Mouse (Mus musculus): ENCODE measurements around the gene Atg9a. TPM values are rescaled to one million over a fixed set of nuclear protein-coding genes. Genes with fewer than 3 reads are reported as not detected.

Gene Atg9a
- total RNA-seq, 2 experiments from 2014 or later: 38.0 to 42.7 TPM

DNA sequence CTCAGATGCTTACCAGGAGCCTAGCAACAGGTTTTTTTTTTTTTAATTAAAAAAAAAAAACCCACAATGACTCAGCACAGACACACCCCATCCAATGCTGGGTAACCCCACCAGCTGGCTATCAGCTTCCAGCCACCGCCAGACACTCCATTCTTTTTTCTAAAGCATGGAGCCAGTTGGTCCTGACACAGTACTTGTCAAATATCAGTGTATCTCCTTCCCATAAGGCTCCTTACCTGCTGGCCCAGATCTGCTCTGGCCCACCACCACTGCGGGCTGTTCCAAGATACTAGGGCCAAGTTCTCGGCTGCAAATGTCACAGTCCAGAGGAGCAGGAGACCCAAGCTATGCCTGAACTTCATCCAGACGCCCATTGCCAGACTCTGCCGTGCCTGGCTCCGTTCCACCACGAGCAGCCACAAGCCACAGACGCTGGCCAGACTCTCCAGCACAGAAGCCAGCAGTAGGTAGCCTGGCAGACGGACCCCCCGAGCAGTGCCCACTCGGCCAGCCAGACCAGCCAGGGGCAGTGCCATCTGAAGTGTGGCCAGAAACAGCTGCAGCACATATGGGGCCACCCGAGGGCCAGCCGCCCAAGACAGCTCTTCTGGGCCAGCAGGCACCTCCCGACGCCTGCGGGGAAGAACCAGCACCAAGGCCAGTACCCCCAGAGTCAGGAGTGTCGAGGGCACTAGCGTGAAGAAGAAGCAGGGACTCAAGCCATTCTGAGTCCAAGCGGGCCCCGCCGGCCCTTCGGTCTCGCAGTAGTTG, 12.5 kb downstream of the Atg9a start:
- DNase-seq (ENCODE audit: low spot score in 2 of 2): peak in 1 of 2 experiments; percentile 22

DNA sequence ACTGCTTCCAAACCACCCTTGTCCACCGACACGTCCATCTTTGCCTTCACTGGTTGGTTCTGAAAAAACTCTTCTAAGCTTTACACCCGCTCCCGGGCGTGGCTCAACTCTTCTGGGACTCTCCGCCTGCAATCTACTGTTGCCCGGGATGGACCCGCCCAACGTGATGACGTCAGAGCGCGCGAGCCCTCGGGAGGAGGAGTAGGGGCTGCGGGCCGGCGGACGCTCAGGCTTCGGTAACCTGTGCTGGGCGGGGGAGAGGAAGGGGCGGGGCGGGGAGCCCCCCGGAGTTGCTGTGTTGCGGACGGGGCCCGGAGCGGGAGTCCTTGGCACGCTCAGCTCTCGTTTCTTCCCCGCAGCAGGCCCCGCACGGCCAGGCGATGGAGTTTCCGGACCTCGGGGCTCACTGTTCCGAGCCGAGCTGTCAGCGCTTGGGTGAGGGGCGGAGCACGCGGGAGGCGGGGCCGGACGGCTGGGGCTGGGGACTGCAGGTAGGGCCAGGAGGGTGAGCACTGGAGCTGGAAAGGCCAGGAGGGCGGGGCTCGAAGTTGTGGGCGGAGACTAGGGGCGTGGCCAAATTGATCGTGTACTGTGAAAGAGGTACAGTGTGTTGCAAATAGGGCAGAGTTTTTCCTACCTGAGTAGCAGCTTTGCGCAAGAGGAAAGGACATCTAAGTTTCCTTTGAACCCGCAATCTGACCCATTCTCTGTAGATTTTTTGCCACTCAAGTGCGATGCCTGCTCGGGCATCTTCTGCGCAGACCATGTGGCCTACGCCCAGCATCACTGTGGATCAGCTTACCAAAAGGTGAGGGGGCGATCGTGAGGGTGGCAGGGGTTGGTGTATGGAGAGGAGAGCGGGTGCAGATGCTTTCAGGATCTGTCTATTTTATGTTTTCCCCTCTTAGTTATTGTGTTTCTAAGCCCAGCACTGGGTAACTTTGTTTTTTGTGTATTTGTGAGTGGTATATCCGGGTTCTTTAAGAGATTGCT, 23.2 kb downstream of the Atg9a start, which contains the start of gene Zfand2b:
Zfand2b (plus strand) TSS at position 175 of the 993 bp plus-strand sequence.
- peak; percentile 97 to 98 for DNase-seq (ENCODE audit: low spot score in 2 of 2)

DNA sequence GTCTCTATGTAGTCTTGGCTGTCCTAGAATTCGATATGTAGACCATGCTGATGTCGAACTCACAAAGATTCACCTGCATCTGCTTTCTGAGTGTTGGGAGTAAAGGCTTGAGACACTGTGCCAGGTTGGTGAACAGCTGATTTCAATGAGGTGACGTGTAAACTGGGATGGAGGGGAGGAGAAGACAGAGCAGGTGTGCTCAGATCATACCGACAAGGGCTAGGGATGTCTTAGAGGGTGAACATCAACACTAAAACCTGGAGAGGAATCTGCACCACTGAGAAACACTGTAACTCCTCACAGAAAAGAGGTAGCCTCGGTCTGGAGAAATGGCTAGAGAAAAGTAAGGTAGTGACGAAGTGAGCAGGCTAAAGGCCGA, 23.9 kb downstream of the Atg9a start:
- DNase-seq (ENCODE audit: low spot score in 2 of 2): no peak

GRCm38 (mm10) chr1:75160256-75160617, 31.8 kb downstream of the Atg9a start:
- no peak for DNase-seq (ENCODE audit: low spot score in 2 of 2)

GRCm38 (mm10) chr1:75159540-75160255, 32.3 kb downstream of the Atg9a start:
- DNase-seq (ENCODE audit: low spot score in 2 of 2): no peak

GRCm38 (mm10) chr1:75158990-75159389, 33.0 kb downstream of the Atg9a start:
- no peak for DNase-seq (ENCODE audit: low spot score in 2 of 2)

DNA sequence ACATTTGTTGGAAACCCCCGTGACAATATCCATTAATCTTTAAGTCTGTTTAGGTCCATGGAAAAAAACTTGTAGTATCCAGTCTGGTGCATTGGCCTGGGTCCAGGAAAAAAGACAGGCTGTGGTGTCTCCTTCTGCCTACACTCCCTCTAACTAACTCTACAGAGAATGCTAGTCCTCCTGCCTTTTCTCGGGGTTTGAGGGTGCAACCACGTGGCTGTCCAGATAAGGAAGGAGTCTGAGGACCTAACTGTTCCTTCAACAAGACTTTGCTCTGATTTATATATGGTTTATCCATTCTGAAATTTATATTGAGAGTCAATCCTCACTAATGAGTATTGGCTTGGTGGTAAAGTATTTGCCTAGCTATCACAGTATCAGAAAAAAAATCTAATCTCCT, 36.2 kb downstream of the Atg9a start:
- DNase-seq (ENCODE audit: low spot score in 2 of 2): no peak

DNA sequence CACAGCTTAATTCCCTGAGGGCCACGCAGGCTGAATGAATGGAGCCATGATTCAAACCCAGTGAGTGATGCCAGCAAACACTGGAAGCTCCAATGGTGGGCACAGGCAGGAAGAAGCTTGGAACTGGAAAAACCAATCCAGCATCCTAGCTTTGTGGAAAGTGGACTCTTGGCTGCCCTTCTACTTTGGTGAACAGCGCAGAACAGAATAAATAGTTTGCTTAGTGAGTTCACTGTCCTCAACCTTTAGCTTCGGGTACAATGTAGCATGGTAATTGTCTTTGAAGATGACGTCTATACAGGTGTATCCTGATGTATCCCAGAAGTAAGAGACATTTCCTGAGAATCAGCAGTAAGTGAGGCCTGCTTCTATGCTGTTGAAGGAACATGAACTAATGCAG, 43.3 kb downstream of the Atg9a start:
- no peak for DNase-seq (ENCODE audit: low spot score in 2 of 2)

DNA sequence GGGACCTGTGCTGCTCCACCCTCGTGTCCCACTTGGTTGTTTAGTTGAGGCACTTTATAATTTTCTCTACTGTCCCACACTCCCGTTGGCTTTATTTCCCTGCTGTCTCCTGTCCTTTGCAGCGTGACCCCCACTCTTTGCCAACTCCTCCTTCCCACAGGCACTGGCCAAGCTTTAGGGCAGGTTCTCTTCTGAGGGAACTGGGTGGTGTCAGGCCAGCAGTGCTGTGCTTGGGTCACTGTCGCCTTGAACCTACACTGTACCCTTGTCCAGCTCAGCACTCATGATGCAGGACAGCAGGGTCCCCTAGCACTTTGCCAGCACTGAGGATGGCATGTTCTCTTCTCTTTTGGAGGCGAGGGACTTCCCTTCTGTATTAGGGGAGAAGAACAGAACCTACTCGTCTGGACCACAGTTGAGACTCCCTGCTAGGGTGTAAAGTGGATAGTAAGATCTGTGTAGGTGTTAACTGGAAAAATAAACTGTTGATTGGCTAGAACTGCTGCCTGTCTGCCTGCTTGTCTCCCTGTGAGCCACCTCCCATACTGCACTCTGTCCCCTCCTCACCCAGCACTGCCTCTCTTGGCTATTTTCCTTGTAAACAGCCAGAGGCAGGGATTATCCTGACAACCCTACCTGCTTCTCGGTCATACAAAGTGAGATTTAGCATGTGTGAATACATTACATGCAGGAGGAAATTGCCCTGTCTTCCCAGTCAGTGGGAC, 44.4 kb downstream of the Atg9a start:
- DNase-seq (ENCODE audit: low spot score in 2 of 2): no peak

DNA sequence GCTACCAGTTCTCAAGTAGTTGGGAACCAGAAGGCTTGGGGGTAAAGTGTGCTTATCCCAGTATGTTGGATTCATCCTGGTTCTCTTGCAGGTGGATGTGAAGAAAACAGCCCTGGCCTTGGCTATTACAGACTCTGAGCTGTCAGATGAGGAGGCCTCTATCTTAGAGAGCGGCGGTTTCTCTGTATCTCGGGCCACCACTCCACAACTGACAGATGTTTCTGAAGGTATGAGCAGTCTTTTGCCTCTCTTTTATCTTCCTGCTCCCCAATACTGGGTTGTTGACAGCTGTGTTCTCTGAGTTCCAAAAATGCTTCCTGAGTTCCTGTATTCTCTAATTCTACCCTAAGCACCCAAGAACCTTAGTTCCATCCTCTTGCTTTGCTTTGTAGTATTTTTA, 46.4 kb downstream of the Atg9a start:
- no peak for DNase-seq (ENCODE audit: low spot score in 2 of 2)

- peak; percentile 97 to 98 for DNase-seq (ENCODE audit: low spot score in 2 of 2)
Measured at GRCm38 (mm10) chr1:75142301-75143261, 49.4 kb downstream of the Atg9a start, which contains the start of the genes Cnppd1 and Retreg2. Gene Cnppd1 (minus strand): TSS chr1:75142711. Gene Retreg2 (plus strand): TSS chr1:75142778.

DNA sequence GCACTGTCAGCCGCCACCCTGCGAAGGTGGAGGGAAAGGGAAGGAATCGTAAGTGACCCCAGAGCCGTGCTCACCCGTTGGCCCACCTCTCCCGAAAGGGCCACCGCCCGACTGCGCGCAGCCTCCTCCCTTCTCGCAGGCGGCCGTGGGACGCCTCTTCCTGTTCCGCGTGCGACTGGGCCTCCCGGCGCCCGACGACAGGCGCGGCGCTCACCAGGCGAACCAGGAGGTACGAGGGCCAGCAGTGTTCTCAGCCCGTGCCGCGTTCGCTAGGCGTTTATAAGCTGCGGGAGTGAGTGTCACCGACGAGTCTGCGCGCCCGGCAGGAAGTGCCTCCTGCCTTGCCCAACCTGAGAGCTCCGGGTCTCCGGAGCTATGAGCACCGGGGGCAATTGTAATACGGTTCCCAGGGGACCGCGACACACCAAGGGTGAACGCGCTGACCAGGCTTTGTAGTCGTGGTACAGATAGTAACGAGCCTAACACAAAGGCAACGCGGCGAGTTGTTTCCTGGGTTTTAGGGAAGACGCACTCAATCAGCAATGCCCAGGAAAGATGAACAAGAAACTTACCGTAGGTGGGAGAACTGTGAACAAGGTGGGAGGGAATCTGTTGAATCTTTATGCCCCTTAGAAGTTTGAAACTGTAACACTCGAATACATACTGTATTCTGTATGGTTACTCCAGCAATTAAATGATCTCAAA, 50.4 kb downstream of the Atg9a start:
- DNase-seq (ENCODE audit: low spot score in 2 of 2): peak; percentile 72 to 81

- no peak for DNase-seq (ENCODE audit: low spot score in 2 of 2)
Measured at GRCm38 (mm10) chr1:75140601-75141190, 51.3 kb downstream of the Atg9a start.

GRCm38 (mm10) chr1:75138448-75138847, 53.5 kb downstream of the Atg9a start:
- no peak for DNase-seq (ENCODE audit: low spot score in 2 of 2)

- DNase-seq (ENCODE audit: low spot score in 2 of 2): no peak
Measured at GRCm38 (mm10) chr1:75136730-75137129, 55.3 kb downstream of the Atg9a start.

GRCm38 (mm10) chr1:75136293-75136692, 55.7 kb downstream of the Atg9a start:
- no peak for DNase-seq (ENCODE audit: low spot score in 2 of 2)

- no peak for DNase-seq (ENCODE audit: low spot score in 2 of 2)
Measured at GRCm38 (mm10) chr1:75133421-75134207, 58.4 kb downstream of the Atg9a start, which contains the start of gene Slc23a3. Gene Slc23a3 (minus strand): TSS chr1:75133890.
